ENCODE assay signal across 13 mouse cellular contexts in the genomic region with DNA sequence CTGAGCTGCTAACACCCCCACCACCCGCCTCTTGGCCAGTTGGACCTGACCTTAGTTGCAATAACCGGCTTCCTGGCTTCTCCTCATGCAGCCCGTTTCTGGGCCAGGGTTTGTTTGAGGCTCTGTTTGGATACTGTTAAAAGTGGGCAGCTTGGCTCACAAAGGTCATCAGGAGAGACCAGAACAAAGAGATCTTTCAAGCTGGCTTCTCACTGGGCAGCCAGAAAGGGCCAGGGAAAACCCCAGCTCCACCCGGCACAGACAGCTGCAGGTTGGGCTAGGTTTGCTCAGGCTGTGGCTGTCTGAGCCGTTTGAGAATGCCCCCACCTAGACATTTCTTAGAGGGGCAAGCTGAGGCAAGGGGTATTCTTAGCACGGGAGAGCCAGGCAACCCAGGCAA. TPM values are rescaled to one million over a fixed set of nuclear protein-coding genes. Genes with fewer than 3 reads are reported as not detected.
DNase-seq lines count a peak whose midpoint lies in the region; ATAC-seq and TF ChIP-seq lines count a peak whose summit lies in the region.
"Had no signal": no experiment of that assay in that cellular context is flagged by ENCODE, and none has a peak within 500 bp of the region (broad histone marks: within the 10 kb centered on the region; RNA-seq: fewer than 3 reads in every experiment).

No protein-coding gene starts in this region.

- no peak for ATAC-seq in stomach, postnatal 0 days (ENCODE audit: low FRiP score, low TSS enrichment)
- no peak for ATAC-seq in monocyte, adult 5-6 weeks (replicated peaks; ENCODE audit: insufficient number of reproducible peaks, low FRiP score, low TSS enrichment, poor library complexity, severe bottlenecking)
- ATAC-seq: midbrain, embryonic 13.5 days had no signal

- peaks cover 46% of the 10 kb centered on the region for H3K4me1 ChIP-seq in limb, embryonic 10.5 days
- peaks cover 10% of the 10 kb centered on the region for H3K4me1 ChIP-seq in stomach, postnatal 0 days (replicated peaks; ENCODE audit: control insufficient read depth, insufficient read depth)

- intact Hi-C loops in heart, postnatal 36 days (cut with DNase I), result loop anchor here (5.0 kb wide), 1 partner anchor 350 kb away; no protein-coding TSS in a partner anchor

- WGBS in limb, embryonic 10.5 days, result 56% methylated on average over 6 of the region's 6 CpGs
- WGBS in stomach, postnatal 0 days, result 33% methylated on average over 6 of the region's 6 CpGs

- no peaks in the 10 kb centered on the region for H3K27me3 ChIP-seq in limb, embryonic 10.5 days (ENCODE audit: low read depth, poor library complexity, severe bottlenecking)
- H3K27me3 ChIP-seq in stomach, postnatal 0 days (ENCODE audit: control insufficient read depth, insufficient read depth, low read length), result no peaks in the 10 kb centered on the region
- H3K27me3 ChIP-seq: limb, embryonic 15.5 days; midbrain, embryonic 13.5 days had no signal

- H3K4me3 ChIP-seq in limb, embryonic 10.5 days, result no peak overlapping the region
- no peak overlapping the region for H3K4me3 ChIP-seq in stomach, postnatal 0 days (ENCODE audit: low read depth, low read length)
- H3K4me3 ChIP-seq: embryonic facial prominence, embryonic 12.5 days; heart, embryonic 13.5 days; limb, embryonic 15.5 days; midbrain, embryonic 13.5 days had no signal

- no peak for TF ChIP-seq CTCF in stomach, postnatal 0 days (IDR thresholded peaks at IDR 0.05; ENCODE audit: low read depth)

- TF ChIP-seq EP300 in stomach, postnatal 0 days (optimal IDR thresholded peaks at IDR 0.05), result no peak

- no peak overlapping the region for H3K4me2 ChIP-seq in stomach, postnatal 0 days (replicated peaks; ENCODE audit: low read depth)
- H3K4me2 ChIP-seq: embryonic facial prominence, embryonic 12.5 days; heart, embryonic 13.5 days; limb, embryonic 15.5 days; midbrain, embryonic 13.5 days had no signal

- no peaks in the 10 kb centered on the region for H3K36me3 ChIP-seq in limb, embryonic 10.5 days
- no peaks in the 10 kb centered on the region; the same call in 1 of the 2 replicates for H3K36me3 ChIP-seq in stomach, postnatal 0 days (ENCODE audit: control insufficient read depth, insufficient read depth, low read length)
- H3K36me3 ChIP-seq: embryonic facial prominence, embryonic 12.5 days; heart, embryonic 13.5 days; limb, embryonic 15.5 days; midbrain, embryonic 13.5 days had no signal

- no peak overlapping the region for H3K9ac ChIP-seq in stomach, postnatal 0 days (ENCODE audit: low read length)
- H3K9ac ChIP-seq: embryonic facial prominence, embryonic 12.5 days; heart, embryonic 13.5 days; limb, embryonic 15.5 days; midbrain, embryonic 13.5 days had no signal

- DNase-seq in heart, adult 11 months, result peak; percentile 91
- no peak for DNase-seq in heart, postnatal 36 days
- DNase-seq in testis, postnatal 14 days (ENCODE audit: low spot score), result peak; percentile 64
- DNase-seq in testis, postnatal 10 days (ENCODE audit: low spot score), result no peak
- no peak for DNase-seq in limb, embryonic 10.5 days (ENCODE audit: low spot score)
- peak; percentile 46 for DNase-seq in stomach, postnatal 0 days (ENCODE audit: low spot score)
- no peak for DNase-seq in retina, embryonic 14.5 days (ENCODE audit: low spot score)
- DNase-seq: right cerebral cortex, postnatal 25 days had no signal

- no peaks in the 10 kb centered on the region; the same call in 1 of the 2 replicates for H3K9me3 ChIP-seq in limb, embryonic 10.5 days (replicated peaks)
- H3K9me3 ChIP-seq in stomach, postnatal 0 days (ENCODE audit: control insufficient read depth, low read length), result no peaks in the 10 kb centered on the region
- H3K9me3 ChIP-seq: limb, embryonic 15.5 days; midbrain, embryonic 13.5 days had no signal

- H3K27ac ChIP-seq in limb, embryonic 10.5 days, result peak overlapping the region; percentile 28; the same call in 1 of the 2 replicates
- no peak overlapping the region for H3K27ac ChIP-seq in stomach, postnatal 0 days (replicated peaks)
- H3K27ac ChIP-seq: embryonic facial prominence, embryonic 12.5 days; heart, embryonic 13.5 days; limb, embryonic 15.5 days; midbrain, embryonic 13.5 days had no signal

RNA-seq across cellular contexts. Expression of a gene that starts 34.6 kb away (rescaled TPM):
- 10 to 100 TPM; 14.7 to 16.7 TPM for total RNA-seq in heart, postnatal 36 days (2021)
- polyA plus RNA-seq in limb, embryonic 10.5 days (2016; fragmentation: Nextera tagmentation; extraction: Ambion mirVana), result 3.6 and 3.9 TPM in 2 replicates
- 19.9 and 21.2 TPM in 2 replicates for polyA plus RNA-seq in stomach, postnatal 0 days (2015; fragmentation: Nextera tagmentation; extraction: Ambion mirVana)
- 126 to 169 TPM (median 150 TPM) in 3 replicates for total RNA-seq in monocyte, adult 5-6 weeks (2017)

RNA-seq across cellular contexts. Expression of a gene that starts 51.5 kb away (rescaled TPM):
- total RNA-seq in heart, postnatal 36 days (2021), result 10 to 100 TPM; 44.0 to 51.0 TPM
- polyA plus RNA-seq in limb, embryonic 10.5 days (2016; fragmentation: Nextera tagmentation; extraction: Ambion mirVana), result 76.2 and 76.4 TPM in 2 replicates
- polyA plus RNA-seq in stomach, postnatal 0 days (2015; fragmentation: Nextera tagmentation; extraction: Ambion mirVana), result 80.4 and 84.4 TPM in 2 replicates
- 35.9 to 41.6 TPM (median 36.0 TPM) in 3 replicates for total RNA-seq in monocyte, adult 5-6 weeks (2017)

Comparison
In these comparisons a context has a peak if more than half of its experiments do, and no peak if none do; other contexts are left out.
1. DNase-seq: peak in heart, adult 11 months (single experiment), testis, postnatal 14 days (single experiment) and stomach, postnatal 0 days (single experiment); none in heart, postnatal 36 days (0 of 2), testis, postnatal 10 days (single experiment), limb, embryonic 10.5 days (single experiment) and retina, embryonic 14.5 days (single experiment).